Mouse (Mus musculus) lung, embryonic 15.5 days (tissue): ENCODE data around the gene Itfg2. TPM values are rescaled to one million over a fixed set of nuclear protein-coding genes. Genes with fewer than 3 reads are reported as not detected.
A peak's percentile ranks its signal among the peaks of the same experiment; 100 is the strongest.

Source experiments
- ATAC-seq: fragments of 200-750 bp; cut with Nextera tagmentation; 2 replicates; pipeline ENCODE4 v1.8.0; 2017; ENCODE audit warnings: moderate number of reproducible peaks, borderline replicate concordance; ENCODE audit not compliant: low FRiP score, low TSS enrichment; ENCODE audit errors: extremely low read depth
- H3K27ac ChIP-seq: fragments of 300-500 bp; sonication (generic); 2 replicates; pipeline ENCODE4 v1.5.1; 2015; ENCODE audit warnings: moderate library complexity, mild to moderate bottlenecking, inconsistent platforms
- H3K27me3 ChIP-seq: fragments of 300-500 bp; sonication (generic); 2 replicates; pipeline ENCODE4 v1.6.1; 2015; ENCODE audit warnings: inconsistent platforms
- H3K36me3 ChIP-seq: fragments of 300-500 bp; sonication (generic); 2 replicates; pipeline ENCODE4 v1.6.1; 2015; ENCODE audit warnings: inconsistent platforms
- H3K4me1 ChIP-seq: fragments of 300-500 bp; sonication (generic); 2 replicates; pipeline ENCODE4 v1.6.1; 2015; ENCODE audit warnings: inconsistent platforms
- H3K4me2 ChIP-seq: fragments of 300-500 bp; sonication (generic); 2 replicates; pipeline ENCODE4 v1.6.1; 2015; ENCODE audit warnings: inconsistent platforms, mild to moderate bottlenecking, moderate library complexity
- H3K4me3 ChIP-seq: fragments of 300-500 bp; sonication (generic); 2 replicates; pipeline ENCODE4 v1.5.1; 2015; ENCODE audit warnings: mild to moderate bottlenecking, inconsistent platforms
- H3K9ac ChIP-seq: fragments of 300-500 bp; sonication (generic); 2 replicates; pipeline ENCODE4 v1.6.1; 2015; ENCODE audit warnings: inconsistent platforms
- H3K9me3 ChIP-seq: fragments of 300-500 bp; sonication (generic); 2 replicates; pipeline ENCODE4 v1.6.1; 2016; ENCODE audit warnings: inconsistent platforms
- WGBS: fragments of 180-500 bp; shearing (Covaris S2); methylation state at CpG from one replicate; pipeline ENCODE4 v1.1.7; 2015; 5-methylcytosine and 5-hydroxymethylcytosine counted together
- polyA plus RNA-seq: library from polyadenylated mRNA; unstranded; fragments of >200 nt; fragmentation: Nextera tagmentation; extraction: Ambion mirVana; gene quantifications from 2 replicates; pipeline ENCODE4 v1.2.1, GENCODE M21; 2015

Gene Itfg2
- polyA plus RNA-seq, 1 experiment from 2014 or later: 33.7 TPM

DNA sequence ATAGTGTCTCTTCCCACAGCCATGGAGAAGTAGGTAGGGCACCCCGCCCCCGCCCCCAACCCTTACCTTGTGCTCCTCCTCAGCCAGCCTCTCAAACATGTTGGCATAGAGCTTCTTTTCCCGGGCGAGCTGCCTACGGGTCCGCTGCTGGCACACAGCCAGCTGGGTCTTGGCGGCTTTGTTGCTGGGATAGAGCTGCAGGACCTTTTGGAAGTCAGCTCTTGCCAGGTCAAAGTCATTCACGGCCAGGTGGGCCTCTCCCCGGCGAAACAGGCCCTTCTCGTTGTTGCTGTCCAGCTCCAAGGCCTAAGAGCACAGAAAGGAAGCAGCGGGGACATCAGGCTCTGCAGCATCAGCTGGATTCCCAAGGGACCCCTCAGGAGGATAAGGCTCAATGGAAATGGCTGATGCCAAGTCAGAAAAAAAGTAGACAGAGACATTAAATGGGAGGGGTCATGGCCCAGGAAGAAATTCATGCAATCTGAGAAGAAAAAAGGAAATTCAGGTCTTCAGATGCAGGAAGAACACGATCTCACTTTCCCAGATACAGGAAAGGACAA, 7.7 kb upstream of the Itfg2 start:
- 77% methylated on average over 13 of the region's 13 CpGs for WGBS
- H3K27ac ChIP-seq: no peak overlapping the region
- ATAC-seq: no peak
- H3K27me3 ChIP-seq: no peaks in the 10 kb centered on the region
- H3K36me3 ChIP-seq: peaks cover 87% of the 10 kb centered on the region
- H3K9ac ChIP-seq: no peak overlapping the region
- H3K4me1 ChIP-seq: peaks cover 21% of the 10 kb centered on the region
- H3K4me2 ChIP-seq: no peak overlapping the region
- H3K4me3 ChIP-seq: no peak overlapping the region
- H3K9me3 ChIP-seq: no peaks in the 10 kb centered on the region

GRCm38 (mm10) chr6:128429826-128430225, 5.1 kb upstream of the Itfg2 start:
- Histone ChIP-seq H3K27ac (no peak overlapping the region), H3K4me2 (no peak overlapping the region), H3K27me3 (no peaks in the 10 kb centered on the region), H3K4me1 (no peaks in the 10 kb centered on the region; the same call in 1 of the 2 replicates), H3K4me3 (no peak overlapping the region), H3K9me3 (no peaks in the 10 kb centered on the region), H3K9ac (no peak overlapping the region), H3K36me3 (peaks cover 70% of the 10 kb centered on the region)
- no peak for ATAC-seq
- 84% methylated on average over 6 of the region's 6 CpGs for WGBS

- H3K27me3 ChIP-seq: no peaks in the 10 kb centered on the region
- no peak overlapping the region for H3K9ac ChIP-seq
- no peak for ATAC-seq
- no peaks in the 10 kb centered on the region; the same call in 1 of the 2 replicates for H3K4me1 ChIP-seq
- WGBS: 91% methylated on average over 2 of the region's 2 CpGs
- no peak overlapping the region for H3K4me3 ChIP-seq
- H3K4me2 ChIP-seq: no peak overlapping the region
- H3K27ac ChIP-seq: no peak overlapping the region
- H3K9me3 ChIP-seq: no peaks in the 10 kb centered on the region
- H3K36me3 ChIP-seq: peaks cover 65% of the 10 kb centered on the region
These were observed 4.6 kb upstream of the Itfg2 start for GRCm38 (mm10) chr6:128429300-128429699.

DNA sequence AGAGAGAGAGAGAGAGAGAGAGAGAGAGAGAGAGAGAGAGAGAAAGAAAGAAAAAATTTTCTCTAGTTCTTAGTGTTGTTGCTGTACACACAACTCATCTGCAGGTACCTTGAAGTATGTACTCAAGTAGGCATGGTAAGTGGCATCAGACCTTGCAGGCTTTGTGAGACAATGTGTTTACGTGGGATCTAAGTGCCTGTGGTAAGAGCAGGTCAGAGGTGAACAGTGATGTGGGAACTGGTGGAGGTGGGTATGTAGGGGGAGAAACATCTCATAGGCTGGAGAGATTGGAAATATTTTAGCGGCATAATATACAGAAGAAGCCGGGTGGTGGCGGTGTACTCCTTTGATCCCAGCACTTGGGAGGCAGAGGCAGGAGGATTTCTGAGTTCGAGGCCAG, 2.8 kb upstream of the Itfg2 start:
- Histone ChIP-seq H3K9ac (no peak overlapping the region), H3K9me3 (no peaks in the 10 kb centered on the region), H3K4me2 (no peak overlapping the region), H3K27ac (no peak overlapping the region), H3K27me3 (no peaks in the 10 kb centered on the region), H3K36me3 (peaks cover 47% of the 10 kb centered on the region), H3K4me1 (peaks cover 4% of the 10 kb centered on the region; the same call in 1 of the 2 replicates), H3K4me3 (no peak overlapping the region)
- 87% methylated on average over 5 of the region's 5 CpGs for WGBS
- ATAC-seq: no peak

- H3K27ac ChIP-seq: peak overlapping the region; percentile 90
- peak overlapping the region; percentile 58 for H3K4me3 ChIP-seq
- H3K27me3 ChIP-seq: no peaks in the 10 kb centered on the region
- peaks cover 24% of the 10 kb centered on the region for H3K36me3 ChIP-seq
- peaks cover 4% of the 10 kb centered on the region; the same call in 1 of the 2 replicates for H3K4me1 ChIP-seq
- ATAC-seq: no peak
- peak overlapping the region; percentile 74 for H3K4me2 ChIP-seq
- 18% methylated on average over 9 of the region's 9 CpGs for WGBS
- H3K9me3 ChIP-seq: no peaks in the 10 kb centered on the region
- H3K9ac ChIP-seq: peak overlapping the region; percentile 63
These were observed 315 bp upstream of the Itfg2 start for GRCm38 (mm10) chr6:128425046-128425445.

GRCm38 (mm10) chr6:128423496-128424268, 1.0 kb downstream of the Itfg2 start:
- Histone ChIP-seq H3K9me3 (no peaks in the 10 kb centered on the region), H3K36me3 (peaks cover 13% of the 10 kb centered on the region; the same call in 1 of the 2 replicates), H3K4me2 (peak overlapping the region; percentile 74), H3K9ac (peak overlapping the region; percentile 63), H3K4me1 (peaks cover 4% of the 10 kb centered on the region; the same call in 1 of the 2 replicates), H3K4me3 (peak overlapping the region; percentile 58), H3K27ac (peak overlapping the region; percentile 90), H3K27me3 (no peaks in the 10 kb centered on the region)
- ATAC-seq: peak; percentile 43; the same call in 1 of the 2 replicates
- WGBS: 36% methylated on average over 15 of the region's 16 CpGs

DNA sequence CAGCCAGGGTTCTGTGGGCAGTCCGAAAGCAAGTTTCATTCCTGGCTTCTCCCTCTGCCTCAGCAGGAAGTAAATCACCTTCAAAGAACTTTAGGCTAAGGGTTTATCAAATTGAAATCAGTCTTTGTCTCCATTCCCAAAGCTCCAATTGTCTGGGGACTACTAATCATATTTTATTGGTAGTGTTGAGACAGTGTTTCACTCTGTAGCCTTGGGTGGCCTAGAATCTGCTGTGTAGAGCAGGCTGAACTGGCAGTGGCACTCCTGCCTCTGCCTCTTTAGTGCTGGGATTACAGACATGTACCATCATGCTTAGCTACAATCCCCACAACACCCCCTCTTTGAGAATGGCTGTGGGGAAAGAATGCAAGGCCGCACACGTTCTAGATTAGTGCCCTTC, 3.3 kb downstream of the Itfg2 start:
- Histone ChIP-seq H3K36me3 (0 out of 2 replicates have a peak, but pooled peaks cover 2% of the 10 kb centered on the region), H3K9me3 (no peaks in the 10 kb centered on the region), H3K4me2 (no peak overlapping the region), H3K27me3 (no peaks in the 10 kb centered on the region), H3K4me1 (peaks cover 4% of the 10 kb centered on the region; the same call in 1 of the 2 replicates), H3K4me3 (no peak overlapping the region), H3K27ac (no peak overlapping the region), H3K9ac (no peak overlapping the region)
- ATAC-seq: no peak
- WGBS: 84% methylated on average over 3 of the region's 3 CpGs

DNA sequence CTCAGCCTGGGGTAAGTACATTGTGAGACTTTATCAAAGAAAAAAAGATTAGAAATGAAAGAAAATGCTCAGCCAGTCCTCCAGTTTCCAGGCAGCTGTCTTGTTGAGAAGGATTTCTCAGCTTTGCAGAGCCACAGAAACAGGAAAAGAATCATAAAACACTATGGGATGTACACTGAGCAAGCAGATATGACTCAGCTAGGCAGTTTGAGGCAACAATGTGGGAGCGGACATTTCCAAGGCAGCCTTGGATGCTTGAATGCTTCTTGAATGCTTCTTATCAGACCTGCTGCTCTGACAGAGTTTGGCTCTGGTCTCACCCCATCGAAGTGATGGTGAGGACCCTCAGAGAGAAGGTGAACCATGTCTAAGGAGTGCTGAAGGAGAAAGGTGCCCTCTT, 3.7 kb downstream of the Itfg2 start:
- WGBS: 85% methylated on average over 2 of the region's 2 CpGs
- Histone ChIP-seq H3K9ac (no peak overlapping the region), H3K27me3 (no peaks in the 10 kb centered on the region), H3K4me1 (peaks cover 4% of the 10 kb centered on the region; the same call in 1 of the 2 replicates), H3K36me3 (0 out of 2 replicates have a peak, but pooled peaks cover 2% of the 10 kb centered on the region), H3K27ac (no peak overlapping the region), H3K4me2 (no peak overlapping the region), H3K9me3 (no peaks in the 10 kb centered on the region), H3K4me3 (no peak overlapping the region)
- ATAC-seq: no peak

GRCm38 (mm10) chr6:128418076-128418475, 6.7 kb downstream of the Itfg2 start:
- no peak overlapping the region for H3K4me2 ChIP-seq
- H3K27ac ChIP-seq: no peak overlapping the region
- ATAC-seq: no peak
- H3K27me3 ChIP-seq: no peaks in the 10 kb centered on the region
- no peak overlapping the region for H3K9ac ChIP-seq
- H3K36me3 ChIP-seq: peaks cover 10% of the 10 kb centered on the region; the same call in 1 of the 2 replicates
- H3K9me3 ChIP-seq: no peaks in the 10 kb centered on the region
- H3K4me3 ChIP-seq: no peak overlapping the region
- 82% methylated on average over 1 of the region's 1 CpGs for WGBS
- no peaks in the 10 kb centered on the region for H3K4me1 ChIP-seq

- H3K4me3 ChIP-seq: no peak overlapping the region
These were observed 8.6 kb downstream of the Itfg2 start for GRCm38 (mm10) chr6:128416169-128416568.

GRCm38 (mm10) chr6:128411115-128411514, 13.6 kb downstream of the Itfg2 start:
- WGBS: 6% methylated on average over 3 of the region's 3 CpGs
- Histone ChIP-seq H3K36me3 (peaks cover 62% of the 10 kb centered on the region), H3K9me3 (no peaks in the 10 kb centered on the region), H3K4me1 (no peaks in the 10 kb centered on the region), H3K27ac (no peak overlapping the region), H3K9ac (no peak overlapping the region), H3K27me3 (no peaks in the 10 kb centered on the region), H3K4me3 (no peak overlapping the region), H3K4me2 (no peak overlapping the region)
- ATAC-seq: no peak

More at GRCm38 (mm10) chr6:128416169-128416568, 8.6 kb downstream of the Itfg2 start:
- Histone ChIP-seq H3K36me3 (peaks cover 29% of the 10 kb centered on the region), H3K4me1 (no peaks in the 10 kb centered on the region), H3K27me3 (no peaks in the 10 kb centered on the region), H3K4me2 (no peak overlapping the region), H3K9me3 (no peaks in the 10 kb centered on the region), H3K9ac (no peak overlapping the region), H3K27ac (no peak overlapping the region)
- no peak for ATAC-seq
- WGBS: 83% methylated on average over 5 of the region's 5 CpGs

DNA sequence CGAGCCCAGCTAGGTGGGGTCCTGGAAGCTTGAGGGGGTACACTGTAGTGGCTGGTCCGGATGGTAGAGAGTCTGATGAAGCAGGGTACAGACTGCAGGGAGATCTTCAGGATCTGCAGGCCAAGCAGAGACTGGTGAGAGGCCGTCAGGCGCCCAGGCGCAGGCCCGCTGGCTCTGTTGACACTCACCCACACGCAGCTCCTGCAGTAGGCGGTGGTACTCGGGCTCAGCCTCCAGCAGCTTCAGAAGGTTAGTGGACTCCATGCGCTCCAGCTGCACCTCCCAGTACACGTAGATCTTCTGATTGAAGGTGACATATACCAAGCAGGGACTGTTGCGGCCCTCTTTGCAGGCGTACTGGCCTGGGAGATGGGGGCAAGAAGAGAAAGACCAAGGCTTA, 14.4 kb downstream of the Itfg2 start:
- ATAC-seq: no peak
- no peak overlapping the region for H3K27ac ChIP-seq
- peaks cover 62% of the 10 kb centered on the region for H3K36me3 ChIP-seq
- H3K4me2 ChIP-seq: no peak overlapping the region
- WGBS: 94% methylated on average over 13 of the region's 13 CpGs
- H3K9ac ChIP-seq: no peak overlapping the region
- H3K27me3 ChIP-seq: no peaks in the 10 kb centered on the region
- no peak overlapping the region for H3K4me3 ChIP-seq
- H3K4me1 ChIP-seq: no peaks in the 10 kb centered on the region
- no peaks in the 10 kb centered on the region for H3K9me3 ChIP-seq
